Mouse (Mus musculus) MEL (cell line): Measurements from ENCODE around the gene Limch1. TPM values are rescaled to one million over a fixed set of nuclear protein-coding genes. Genes with fewer than 3 reads are reported as not detected.

Experiments used
- DNase-seq: peaks from one replicate; pipeline ENCODE4 v3.0.0; 2011; ENCODE audit warnings: low read depth, low spot score
- H3K27ac ChIP-seq: 2 replicates; pipeline ENCODE4 v1.5.1; 2012; ENCODE audit warnings: low read depth, mild to moderate bottlenecking, control low read depth, low read length, moderate library complexity; ENCODE audit not compliant: control insufficient read depth
- H3K27me3 ChIP-seq, 2 experiments: fragments of 150-350 bp in 1 of 2; sonication (generic) in 1 of 2; 2 replicates each; pipeline ENCODE4 v1.6.1; 2012; ENCODE audit warnings: low read length in 2 of 2, mild to moderate bottlenecking in 2 of 2, improper control_type of control experiment in 1 of 2, moderate library complexity in 1 of 2; ENCODE audit not compliant: insufficient read depth in 2 of 2, control insufficient read depth in 1 of 2
- H3K36me3 ChIP-seq, 2 experiments: 2 replicates each; pipeline ENCODE4 v1.6.1; 2012 to 2014; ENCODE audit warnings: low read length in 2 of 2, improper control_type of control experiment in 1 of 2, inconsistent platforms in 1 of 2, mild to moderate bottlenecking in 1 of 2; ENCODE audit not compliant: insufficient read depth in 2 of 2, control insufficient read depth in 1 of 2
- H3K4me1 ChIP-seq, 2 experiments: fragments of 150-350 bp in 1 of 2; sonication (generic) in 1 of 2; 2 replicates each; pipeline ENCODE4 v1.6.1; 2012; ENCODE audit warnings: low read length in 2 of 2, improper control_type of control experiment in 1 of 2, mild to moderate bottlenecking in 1 of 2; ENCODE audit not compliant: insufficient read depth in 2 of 2, control insufficient read depth in 1 of 2
- H3K4me3 ChIP-seq, 2 experiments: fragments of 150-350 bp in 1 of 2; sonication (generic) in 1 of 2; 2 replicates each; pipeline ENCODE4 v1.5.1; 2012; ENCODE audit warnings: low read depth in 2 of 2, low read length in 2 of 2, mild to moderate bottlenecking in 2 of 2, moderate library complexity in 2 of 2, control low read depth in 1 of 2, improper control_type of control experiment in 1 of 2; ENCODE audit not compliant: control insufficient read depth in 1 of 2, insufficient read depth in 1 of 2
- H3K79me2 ChIP-seq: 2 replicates; pipeline ENCODE4 v1.6.1; 2012; ENCODE audit warnings: mild to moderate bottlenecking, low read length, moderate library complexity; ENCODE audit not compliant: control insufficient read depth, poor library complexity, insufficient read depth
- H3K9ac ChIP-seq: 2 replicates; pipeline ENCODE4 v1.6.1; 2012; ENCODE audit warnings: low read depth, mild to moderate bottlenecking, control low read depth, low read length, moderate library complexity; ENCODE audit not compliant: control insufficient read depth, poor library complexity, severe bottlenecking
- H3K9me3 ChIP-seq: fragments of 150-350 bp; sonication (generic); replicated peaks from 2 replicates; pipeline ENCODE4 v1.6.1; 2012; ENCODE audit warnings: mild to moderate bottlenecking, low read length, improper control_type of control experiment, moderate library complexity; ENCODE audit not compliant: insufficient read depth
- BHLHE40 ChIP-seq: IDR thresholded peaks from 2 replicates; pipeline ENCODE4 v1.6.1; 2012; ENCODE audit warnings: low read depth, mild to moderate bottlenecking, inconsistent platforms, low read length, improper control_type of control experiment, borderline replicate concordance
- CHD1 ChIP-seq: IDR thresholded peaks from 2 replicates; pipeline ENCODE4 v1.6.1; 2012; ENCODE audit warnings: low read depth, mild to moderate bottlenecking, inconsistent platforms, low read length, improper control_type of control experiment
- CHD2 ChIP-seq: IDR thresholded peaks from 2 replicates; pipeline ENCODE4 v1.6.1; 2011; ENCODE audit warnings: low read length, improper control_type of control experiment
- CTCF ChIP-seq, 3 experiments: IDR thresholded peaks in 2 of 3; conservative IDR thresholded peaks in 1 of 3; 2 replicates each; pipeline ENCODE4 v1.5.1; 2011 to 2012; ENCODE audit warnings: low read length in 3 of 3, low read depth in 2 of 3, mild to moderate bottlenecking in 2 of 3, improper control_type of control experiment in 1 of 3, inconsistent platforms in 1 of 3, mixed read lengths in 1 of 3, moderate library complexity in 1 of 3; ENCODE audit not compliant: control insufficient read depth in 1 of 3, insufficient read depth in 1 of 3, poor library complexity in 1 of 3, severe bottlenecking in 1 of 3
- E2F4 ChIP-seq: IDR thresholded peaks from 2 replicates; pipeline ENCODE4 v1.6.1; 2011; ENCODE audit warnings: low read depth, low read length, improper control_type of control experiment, borderline replicate concordance
- EP300 ChIP-seq, 2 experiments: IDR thresholded peaks; 2 replicates each; pipeline ENCODE4 v1.6.1; 2011; ENCODE audit warnings: improper control_type of control experiment in 2 of 2, low read length in 2 of 2, low read depth in 1 of 2, mild to moderate bottlenecking in 1 of 2
- ETS1 ChIP-seq: IDR thresholded peaks from 2 replicates; pipeline ENCODE4 v1.6.1; 2012; ENCODE audit warnings: low read depth, mild to moderate bottlenecking, inconsistent platforms, low read length, improper control_type of control experiment, moderate library complexity
- KAT2A ChIP-seq: conservative IDR thresholded peaks from 2 replicates; pipeline ENCODE4 v1.6.1; 2012; ENCODE audit warnings: low read depth, low read length, improper control_type of control experiment, inconsistent platforms
- MAFK ChIP-seq: IDR thresholded peaks from 2 replicates; pipeline ENCODE4 v1.6.1; 2011; ENCODE audit warnings: low read depth, mild to moderate bottlenecking, low read length, improper control_type of control experiment, borderline replicate concordance
- MEF2A ChIP-seq: IDR thresholded peaks from 2 replicates; pipeline ENCODE4 v1.6.1; 2014; ENCODE audit warnings: low read depth, mild to moderate bottlenecking, inconsistent platforms, low read length, improper control_type of control experiment; ENCODE audit not compliant: poor library complexity, insufficient replicate concordance, severe bottlenecking; ENCODE audit errors: extremely low read depth
- MXI1 ChIP-seq: IDR thresholded peaks from 2 replicates; pipeline ENCODE4 v1.6.1; 2011; ENCODE audit warnings: mild to moderate bottlenecking, low read depth, low read length, improper control_type of control experiment
- MYB ChIP-seq: IDR thresholded peaks from 2 replicates; pipeline ENCODE4 v1.6.1; 2011; ENCODE audit warnings: mild to moderate bottlenecking, low read depth, low read length, improper control_type of control experiment
- MYC ChIP-seq: IDR thresholded peaks from 2 replicates; pipeline ENCODE4 v1.6.1; 2011; ENCODE audit warnings: low read depth, mild to moderate bottlenecking, low read length, improper control_type of control experiment, moderate library complexity
- NRF1 ChIP-seq: IDR thresholded peaks from 2 replicates; pipeline ENCODE4 v1.6.1; 2014; ENCODE audit warnings: low read depth, mild to moderate bottlenecking, inconsistent platforms, low read length, improper control_type of control experiment, moderate library complexity; ENCODE audit not compliant: poor library complexity, insufficient read depth, severe bottlenecking
- POLR2AphosphoS5 ChIP-seq: IDR thresholded peaks from 2 replicates; pipeline ENCODE4 v1.6.1; 2012; ENCODE audit warnings: low read depth, borderline replicate concordance, mild to moderate bottlenecking, inconsistent platforms, low read length, moderate library complexity, mixed read lengths
- RCOR1 ChIP-seq: IDR thresholded peaks from 2 replicates; pipeline ENCODE4 v1.6.1; 2012; ENCODE audit warnings: low read depth, mild to moderate bottlenecking, inconsistent platforms, low read length, improper control_type of control experiment
- SIN3A ChIP-seq: IDR thresholded peaks from 2 replicates; pipeline ENCODE4 v1.6.1; 2012; ENCODE audit warnings: low read length, improper control_type of control experiment, inconsistent platforms
- SMC3 ChIP-seq: IDR thresholded peaks from 2 replicates; pipeline ENCODE4 v1.6.1; 2011; ENCODE audit warnings: low read depth, low read length, improper control_type of control experiment
- TBP ChIP-seq: IDR thresholded peaks from 2 replicates; pipeline ENCODE4 v1.8.0; 2011; ENCODE audit warnings: low read depth, low read length, improper control_type of control experiment
- ZC3H11A ChIP-seq: IDR thresholded peaks from 2 replicates; pipeline ENCODE4 v1.6.1; 2012; ENCODE audit warnings: low read depth, mild to moderate bottlenecking, inconsistent platforms, low read length, improper control_type of control experiment
- ZKSCAN1 ChIP-seq: IDR thresholded peaks from 2 replicates; pipeline ENCODE4 v1.6.1; 2012; ENCODE audit warnings: low read depth, mild to moderate bottlenecking, inconsistent platforms, low read length, improper control_type of control experiment, moderate library complexity
- ZMIZ1 ChIP-seq: IDR thresholded peaks from 2 replicates; pipeline ENCODE4 v1.6.1; 2012; ENCODE audit warnings: low read depth, mild to moderate bottlenecking, inconsistent platforms, low read length, improper control_type of control experiment, moderate library complexity
- ZNF384 ChIP-seq: IDR thresholded peaks from 2 replicates; pipeline ENCODE4 v1.6.1; 2012; ENCODE audit warnings: low read depth, mild to moderate bottlenecking, inconsistent platforms, low read length, improper control_type of control experiment
- polyA plus RNA-seq, 2 experiments: library from polyadenylated mRNA; stranded (reverse) in 1 of 2; unstranded in 1 of 2; fragments of >175 nt in 1 of 2; fragments of >200 nt in 1 of 2; gene quantifications; 2 replicates each; pipeline versions ENCODE4 v1.2.1 to v1.2.4; 2012; ENCODE audit warnings: low replicate concordance in 2 of 2, low read depth in 1 of 2; ENCODE audit not compliant: insufficient read length in 2 of 2, insufficient read depth in 1 of 2, missing spikeins in 1 of 2
- total RNA-seq: library from RNA; depleted of rRNA; stranded (reverse); fragments of 300-350 nt; gene quantifications from 2 replicates; pipeline ENCODE4 v1.2.3, GENCODE M21; 2012

Gene Limch1
- total and polyA plus RNA-seq, 3 experiments: not detected

DNA sequence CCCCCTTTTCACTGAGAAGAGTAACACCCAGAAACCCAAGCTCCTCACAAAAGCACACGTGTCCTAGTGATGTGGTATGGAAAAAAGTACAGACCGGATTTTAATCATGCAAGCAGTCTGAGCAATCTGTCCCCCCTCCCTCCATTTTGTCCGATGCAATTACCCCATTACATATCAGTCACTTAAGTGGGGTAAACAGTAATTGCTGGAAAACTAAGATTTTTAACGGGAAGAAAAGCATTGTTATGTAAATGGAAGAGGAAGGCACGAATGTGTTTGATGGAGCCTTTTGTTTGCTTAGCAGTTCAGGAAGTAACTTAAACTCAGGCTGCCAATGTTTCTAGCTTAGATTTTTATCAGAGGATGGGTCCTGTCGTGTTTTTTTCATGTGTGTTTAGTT is 70.2 kb downstream of the Limch1 start:
- TF ChIP-seq ZC3H11A (no peak), ZNF384 (no peak), CHD2 (no peak), MYB (no peak), ETS1 (no peak), CTCF (IDR thresholded peaks at IDR 0.05 in 2 of 3, conservative IDR thresholded peaks at IDR 0.05 in 1 of 3; ENCODE audit: control insufficient read depth in 1 of 3, insufficient read depth in 1 of 3, low read depth in 2 of 3, low read length in 3 of 3, poor library complexity in 1 of 3, severe bottlenecking in 1 of 3) (no peak), BHLHE40 (no peak), MYC (no peak)
- Histone ChIP-seq H3K36me3 (no peaks in the 10 kb centered on the region), H3K4me3 (no peak overlapping the region), H3K9me3 (no peaks in the 10 kb centered on the region), H3K27me3 (no peaks in the 10 kb centered on the region), H3K79me2 (no peaks in the 10 kb centered on the region), H3K4me1 (no peaks in the 10 kb centered on the region), H3K27ac (no peak overlapping the region), H3K9ac (no peak overlapping the region)
- no peak for DNase-seq

DNA sequence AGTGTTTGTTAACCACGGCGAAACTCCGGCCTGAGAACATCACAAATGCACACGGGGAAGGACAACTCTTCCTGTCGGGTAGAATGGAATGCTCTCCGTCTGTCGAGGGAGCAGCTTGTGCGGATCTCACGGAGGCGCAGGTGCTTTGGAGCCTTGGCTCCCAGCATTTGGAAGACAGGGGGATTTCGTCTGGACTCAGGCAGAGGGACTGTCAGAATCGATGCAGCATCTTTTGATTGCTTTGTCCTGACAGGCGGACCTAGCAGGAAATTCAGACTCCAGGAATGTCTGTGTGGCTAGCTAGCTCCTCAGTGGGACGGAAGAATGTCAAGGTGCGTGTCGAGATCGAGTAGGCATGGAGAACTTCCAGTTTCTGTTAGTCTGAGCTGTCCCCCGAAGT is 71.1 kb downstream of the Limch1 start:
- no peak for DNase-seq
- Histone ChIP-seq H3K9ac (no peak overlapping the region), H3K4me3 (no peak overlapping the region), H3K27ac (no peak overlapping the region), H3K36me3 (no peaks in the 10 kb centered on the region), H3K4me1 (no peaks in the 10 kb centered on the region), H3K79me2 (no peaks in the 10 kb centered on the region), H3K9me3 (no peaks in the 10 kb centered on the region), H3K27me3 (no peaks in the 10 kb centered on the region)
- TF ChIP-seq CTCF (IDR thresholded peaks at IDR 0.05 in 2 of 3, conservative IDR thresholded peaks at IDR 0.05 in 1 of 3; ENCODE audit: control insufficient read depth in 1 of 3, insufficient read depth in 1 of 3, low read depth in 2 of 3, low read length in 3 of 3, poor library complexity in 1 of 3, severe bottlenecking in 1 of 3) (no peak), SIN3A (no peak), BHLHE40 (no peak), KAT2A (no peak), ZNF384 (no peak), SMC3 (no peak), TBP (no peak), NRF1 (no peak), EP300 (IDR thresholded peaks at IDR 0.05; ENCODE audit: low read depth in 1 of 2, low read length in 2 of 2) (no peak), MEF2A (no peak), ZC3H11A (no peak), RCOR1 (no peak), MAFK (no peak), ZKSCAN1 (no peak), MXI1 (no peak), CHD1 (no peak), ZMIZ1 (no peak), ETS1 (no peak), E2F4 (no peak), POLR2AphosphoS5 (no peak)
